ENCODE assay signal across 18 mouse cellular contexts in genomic region chr6:94222253-94222652, GRCm38 (mm10).
"Had no signal": no experiment of that assay in that cellular context is flagged by ENCODE, and none has a peak within 500 bp of the region (broad histone marks: within the 10 kb centered on the region; RNA-seq: fewer than 3 reads in every experiment).

No protein-coding gene starts in this region.

- H3K36me3 ChIP-seq: midbrain, embryonic 10.5 days; midbrain, embryonic 12.5 days; neural tube, embryonic 13.5 days; neural tube, embryonic 15.5 days had no signal

- H3K4me3 ChIP-seq: midbrain, embryonic 10.5 days; midbrain, embryonic 12.5 days; myocyte; neural tube, embryonic 13.5 days; neural tube, embryonic 15.5 days had no signal

- H3K9me3 ChIP-seq: midbrain, embryonic 10.5 days; midbrain, embryonic 12.5 days; neural tube, embryonic 13.5 days; neural tube, embryonic 15.5 days had no signal

- H3K4me2 ChIP-seq: lung, embryonic 14.5 days; midbrain, embryonic 12.5 days; neural tube, embryonic 13.5 days; neural tube, embryonic 15.5 days had no signal

- H3K27me3 ChIP-seq: midbrain, embryonic 12.5 days; neural tube, embryonic 13.5 days; neural tube, embryonic 15.5 days had no signal

- ATAC-seq: midbrain, embryonic 16.5 days had no signal

- H3K9ac ChIP-seq: lung, embryonic 14.5 days; midbrain, embryonic 12.5 days; neural tube, embryonic 13.5 days; neural tube, embryonic 15.5 days had no signal

- H3K27ac ChIP-seq: midbrain, embryonic 10.5 days; midbrain, embryonic 12.5 days; neural tube, embryonic 13.5 days; neural tube, embryonic 15.5 days had no signal

- DNase-seq: lung, adult 18-20 months; lung, embryonic 14.5 days; lung, postnatal 10 days; lung, postnatal 4 days; midbrain, embryonic 14.5 days; retina, postnatal 1 day; right cerebral cortex, adult 18-20 months; right cerebral cortex, postnatal 25 days; right cerebral cortex, postnatal 4 days; thymus, adult 18-20 months; thymus, postnatal 14 days; thymus, postnatal 36 days had no signal
